Mouse (Mus musculus) CH12.LX (cell line): ENCODE results near the gene Gm498. TPM values are rescaled to one million over a fixed set of nuclear protein-coding genes. Genes with fewer than 3 reads are reported as not detected.

Experiments used
- DNase-seq: peaks from one replicate; pipeline ENCODE4 v3.0.0-alpha.2; 2013; ENCODE audit errors: extremely low read depth
- H3K27ac ChIP-seq: 2 replicates; pipeline ENCODE4 v1.5.1; 2012; ENCODE audit warnings: low read depth, mild to moderate bottlenecking, control low read depth, moderate library complexity; ENCODE audit not compliant: insufficient read depth
- H3K27me3 ChIP-seq: replicated peaks from 2 replicates; pipeline ENCODE3; 2012; ENCODE audit warnings: inconsistent platforms
- H3K36me3 ChIP-seq, 2 experiments: replicated peaks in 1 of 2; 2 replicates each; pipeline versions ENCODE3 to v1.6.1; 2012; ENCODE audit warnings: inconsistent platforms in 1 of 2, low read length in 1 of 2, mild to moderate bottlenecking in 1 of 2, mixed read lengths in 1 of 2, moderate library complexity in 1 of 2; ENCODE audit not compliant: control insufficient read depth in 1 of 2, insufficient read depth in 1 of 2
- H3K4me1 ChIP-seq, 2 experiments: 2 replicates each; pipeline ENCODE4 v1.6.1; 2012; ENCODE audit warnings: inconsistent platforms in 1 of 2, moderate library complexity in 1 of 2; ENCODE audit not compliant: insufficient read depth in 2 of 2, control insufficient read depth in 1 of 2
- H3K4me2 ChIP-seq: 2 replicates; pipeline ENCODE4 v1.6.1; 2012; ENCODE audit warnings: low read depth, mild to moderate bottlenecking, control low read depth; ENCODE audit not compliant: poor library complexity, insufficient read depth, severe bottlenecking
- H3K4me3 ChIP-seq, 3 experiments: fragments of 150-350 bp in 1 of 3; sonication (generic) in 1 of 3; replicated peaks in 1 of 3; 2 replicates each; pipeline versions ENCODE3 to v1.5.1; 2011 to 2012; ENCODE audit warnings: low read depth in 2 of 3, low read length in 2 of 3, mild to moderate bottlenecking in 2 of 3, moderate library complexity in 2 of 3, control low read depth in 1 of 3, improper control_type of control experiment in 1 of 3, inconsistent platforms in 1 of 3, mixed read lengths in 1 of 3; ENCODE audit not compliant: poor library complexity in 1 of 3
- H3K79me2 ChIP-seq: replicated peaks from 2 replicates; pipeline ENCODE4 v1.6.1; 2012; ENCODE audit warnings: mild to moderate bottlenecking, moderate library complexity; ENCODE audit not compliant: control insufficient read depth, poor library complexity, insufficient read depth, severe bottlenecking; ENCODE audit errors: extremely low read depth
- H3K9ac ChIP-seq: 2 replicates; pipeline ENCODE4 v1.6.1; 2012; ENCODE audit warnings: low read depth, mild to moderate bottlenecking, control low read depth, moderate library complexity; ENCODE audit not compliant: insufficient read depth
- H3K9me3 ChIP-seq: replicated peaks from 2 replicates; pipeline ENCODE3; 2012; ENCODE audit warnings: low read length, inconsistent platforms, mixed read lengths
- BHLHE40 ChIP-seq: IDR thresholded peaks from 2 replicates; pipeline ENCODE4 v1.6.1; 2011; ENCODE audit warnings: mild to moderate bottlenecking, low read depth, low read length, improper control_type of control experiment
- CHD1 ChIP-seq: IDR thresholded peaks from 2 replicates; pipeline ENCODE4 v1.6.1; 2012; ENCODE audit warnings: low read depth, low read length, improper control_type of control experiment, inconsistent platforms
- CTCF ChIP-seq, 2 experiments: IDR thresholded peaks in 1 of 2; conservative IDR thresholded peaks in 1 of 2; 2 replicates each; pipeline ENCODE4 v1.5.1; 2011 to 2012; ENCODE audit warnings: low read depth in 2 of 2, low read length in 2 of 2, improper control_type of control experiment in 1 of 2, inconsistent platforms in 1 of 2, mild to moderate bottlenecking in 1 of 2, moderate library complexity in 1 of 2
- E2F4 ChIP-seq: IDR thresholded peaks from 2 replicates; pipeline ENCODE4 v1.6.1; 2011; ENCODE audit warnings: low read depth, low read length, improper control_type of control experiment; ENCODE audit not compliant: insufficient replicate concordance
- EP300 ChIP-seq: IDR thresholded peaks from 2 replicates; pipeline ENCODE4 v1.6.1; 2011; ENCODE audit warnings: low read length, improper control_type of control experiment
- ETS1 ChIP-seq: conservative IDR thresholded peaks from 2 replicates; pipeline ENCODE4 v1.6.1; 2012; ENCODE audit warnings: low read depth, mild to moderate bottlenecking, inconsistent platforms, low read length, improper control_type of control experiment, moderate library complexity
- HCFC1 ChIP-seq: IDR thresholded peaks from 2 replicates; pipeline ENCODE4 v1.6.1; 2012; ENCODE audit warnings: low read depth, mild to moderate bottlenecking, inconsistent platforms, low read length, improper control_type of control experiment
- JUN ChIP-seq: IDR thresholded peaks from 2 replicates; pipeline ENCODE4 v1.6.1; 2011; ENCODE audit warnings: low read depth, mild to moderate bottlenecking, low read length, improper control_type of control experiment, moderate library complexity; ENCODE audit not compliant: insufficient read depth
- JUND ChIP-seq: conservative IDR thresholded peaks from 2 replicates; pipeline ENCODE4 v1.6.1; 2011; ENCODE audit warnings: low read depth, low read length, improper control_type of control experiment
- KAT2A ChIP-seq: IDR thresholded peaks from 2 replicates; pipeline ENCODE4 v1.6.1; 2012; ENCODE audit warnings: low read length, improper control_type of control experiment, inconsistent platforms; ENCODE audit not compliant: insufficient replicate concordance
- MAX ChIP-seq: IDR thresholded peaks from 2 replicates; pipeline ENCODE4 v1.6.1; 2011; ENCODE audit warnings: low read length, improper control_type of control experiment
- MAZ ChIP-seq: IDR thresholded peaks from 2 replicates; pipeline ENCODE4 v1.6.1; 2012; ENCODE audit warnings: low read depth, mild to moderate bottlenecking, inconsistent platforms, low read length, improper control_type of control experiment, moderate library complexity
- MEF2A ChIP-seq: IDR thresholded peaks from 2 replicates; pipeline ENCODE4 v1.6.1; 2014; ENCODE audit warnings: low read depth, mild to moderate bottlenecking, inconsistent platforms, low read length, improper control_type of control experiment, borderline replicate concordance
- MXI1 ChIP-seq: IDR thresholded peaks from 2 replicates; pipeline ENCODE4 v1.6.1; 2011; ENCODE audit warnings: mild to moderate bottlenecking, low read depth, low read length, improper control_type of control experiment
- MYC ChIP-seq: IDR thresholded peaks from 2 replicates; pipeline ENCODE4 v1.6.1; 2011; ENCODE audit warnings: low read depth, mild to moderate bottlenecking, improper control_type of control experiment, low read length
- POLR2A ChIP-seq: IDR thresholded peaks from 2 replicates; pipeline ENCODE4 v1.6.1; 2011; ENCODE audit warnings: low read depth, mild to moderate bottlenecking, improper control_type of control experiment, low read length
- RAD21 ChIP-seq: IDR thresholded peaks from 2 replicates; pipeline ENCODE4 v1.6.1; 2011; ENCODE audit warnings: low read depth, mild to moderate bottlenecking, low read length, improper control_type of control experiment, moderate library complexity
- SMC3 ChIP-seq: IDR thresholded peaks from 2 replicates; pipeline ENCODE4 v1.6.1; 2011; ENCODE audit warnings: low read depth, low read length, improper control_type of control experiment
- TBP ChIP-seq: conservative IDR thresholded peaks from 2 replicates; pipeline ENCODE4 v1.6.1; 2011; ENCODE audit warnings: low read depth, low read length, improper control_type of control experiment
- TCF12 ChIP-seq: IDR thresholded peaks from 2 replicates; pipeline ENCODE4 v1.6.1; 2014; ENCODE audit warnings: low read depth, mild to moderate bottlenecking, inconsistent platforms, low read length, improper control_type of control experiment
- USF1 ChIP-seq: IDR thresholded peaks from 2 replicates; pipeline ENCODE4 v1.6.1; 2014; ENCODE audit warnings: low read depth, mild to moderate bottlenecking, inconsistent platforms, low read length, improper control_type of control experiment
- ZC3H11A ChIP-seq: IDR thresholded peaks from 2 replicates; pipeline ENCODE4 v1.6.1; 2012; ENCODE audit warnings: low read depth, mild to moderate bottlenecking, inconsistent platforms, low read length, improper control_type of control experiment
- ZMIZ1 ChIP-seq: IDR thresholded peaks from 2 replicates; pipeline ENCODE4 v1.6.1; 2012; ENCODE audit warnings: low read depth, mild to moderate bottlenecking, inconsistent platforms, low read length, improper control_type of control experiment
- ZNF384 ChIP-seq: IDR thresholded peaks from 2 replicates; pipeline ENCODE4 v1.6.1; 2012; ENCODE audit warnings: low read depth, low read length, improper control_type of control experiment, inconsistent platforms
- dilution Hi-C: fragments of 300-500 bp; cut with MboI; formaldehyde crosslinking; loops from 2 replicates; pipeline ENCODE4 v1.14.3; 2020; ENCODE audit warnings: low sequenced_read_pairs; ENCODE audit not compliant: extremely low pct_unique_long_range_greater_than_20kb, extremely low pct_ligation_motif_present
- in situ Hi-C: fragments of 300-500 bp; cut with MboI; formaldehyde crosslinking; loops from 3 replicates; pipeline ENCODE4 v1.14.3; 2019; ENCODE audit warnings: low sequenced_read_pairs, low pct_ligation_motif_present, low pct_unique_long_range_greater_than_20kb, mixed read lengths
- polyA plus RNA-seq: library from polyadenylated mRNA; unstranded; fragments of >175 nt; gene quantifications from 2 replicates; pipeline ENCODE4 v1.2.1, GENCODE M21; 2012; ENCODE audit warnings: low read depth; ENCODE audit not compliant: insufficient read length
- total RNA-seq, 2 experiments: library from RNA; depleted of rRNA; stranded (reverse); fragments of 300-350 nt in 1 of 2; fragments of >200 nt in 1 of 2; gene quantifications; 2 replicates each; pipeline ENCODE4 v1.2.3; 2012 to 2014

Gm498 gene
- total and polyA plus RNA-seq, 3 experiments = not detected

- H3K36me3 ChIP-seq = no peaks in the 10 kb centered on the region
- dilution Hi-C loops (no loop called here), in situ Hi-C loops (loop anchor here (10.0 kb wide), 1 partner anchor 71 kb away; no protein-coding TSS in a partner anchor)
- no peak overlapping the region for H3K4me2 ChIP-seq
- H3K4me1 ChIP-seq = peaks cover 0 to 5% of the 10 kb centered on the region in 2 experiments; a peak in 1 of 4 replicates
- TF ChIP-seq CTCF (conservative IDR thresholded peaks at IDR 0.05 in 1 of 2, IDR thresholded peaks at IDR 0.05 in 1 of 2; ENCODE audit: low read depth in 2 of 2, low read length in 2 of 2) = no peak
- TF ChIP-seq E2F4 = no peak
- TF ChIP-seq MEF2A = no peak
- no peak for TF ChIP-seq JUN
- TF ChIP-seq ZNF384 = no peak
- no peak for TF ChIP-seq SMC3
- no peak for TF ChIP-seq ZMIZ1
- no peak for TF ChIP-seq TBP
- no peak for TF ChIP-seq MAZ
- no peak for TF ChIP-seq ZC3H11A
- TF ChIP-seq JUND = no peak
- no peak for TF ChIP-seq USF1
- no peak for TF ChIP-seq MXI1
- TF ChIP-seq EP300 = no peak
- no peaks in the 10 kb centered on the region for H3K9me3 ChIP-seq
- DNase-seq = no peak
- no peak overlapping the region for H3K9ac ChIP-seq
- no peak overlapping the region for H3K27ac ChIP-seq
- H3K27me3 ChIP-seq = peaks cover 77% of the 10 kb centered on the region
- no peaks in the 10 kb centered on the region for H3K79me2 ChIP-seq
- H3K4me3 ChIP-seq = no peak overlapping the region
Observed at GRCm38 (mm10) chr7:143905606-143906005, 39.0 kb downstream of the Gm498 start.

- Histone ChIP-seq H3K9ac (no peak overlapping the region), H3K27ac (no peak overlapping the region), H3K4me2 (no peak overlapping the region), H3K4me3 (no peak overlapping the region), H3K79me2 (no peaks in the 10 kb centered on the region), H3K9me3 (peaks cover 13% of the 10 kb centered on the region), H3K36me3 (no peaks in the 10 kb centered on the region), H3K27me3 (peaks cover 88% of the 10 kb centered on the region), H3K4me1 (no peaks in the 10 kb centered on the region)
- TF ChIP-seq BHLHE40 (no peak), KAT2A (no peak), MEF2A (no peak), EP300 (no peak), MYC (no peak), ZC3H11A (no peak), ZMIZ1 (no peak), CTCF (conservative IDR thresholded peaks at IDR 0.05 in 1 of 2, IDR thresholded peaks at IDR 0.05 in 1 of 2; ENCODE audit: low read depth in 2 of 2, low read length in 2 of 2) (no peak), JUND (no peak), JUN (no peak), MXI1 (no peak), POLR2A (no peak), CHD1 (no peak), RAD21 (no peak), HCFC1 (no peak), MAZ (no peak), ETS1 (no peak), MAX (no peak), TCF12 (no peak)
- no peak for DNase-seq
- dilution Hi-C loops = no loop called here
- in situ Hi-C loops = no loop called here
Observed at GRCm38 (mm10) chr7:143913611-143914010, 47.0 kb downstream of the Gm498 start.
